Mouse (Mus musculus) Patski (cell line): Measurements from ENCODE around the gene Slit1. TPM values are rescaled to one million over a fixed set of nuclear protein-coding genes. Genes with fewer than 3 reads are reported as not detected.

Experiments used
- ATAC-seq: fragments of 100-300 bp; one replicate; pipeline ENCODE4 v1.8.0; 2021
- CTCF ChIA-PET: fragments of 350-600 bp; sonication (Branson Sonifier 250); formaldehyde crosslinking; loops from one replicate; lab custom pipeline; 2022; ENCODE audit warnings: inconsistent platforms; lab: Charles Lee
- POLR2A ChIA-PET: fragments of 350-600 bp; sonication (Branson Sonifier 250); formaldehyde crosslinking; loops from one replicate; lab custom pipeline; 2022; ENCODE audit warnings: antibody characterized with exemption, inconsistent platforms; lab: Charles Lee
- DNase-seq: peaks from one replicate; pipeline ENCODE4 v3.0.0-alpha.2; 2011; ENCODE audit warnings: low read depth, low spot score
- H3K27me3 ChIP-seq: fragments of 371-371 bp; one replicate; pipeline ENCODE4 v1.5.1; 2021
- CTCF ChIP-seq: fragments of 100-300 bp; IDR thresholded peaks from one replicate; pipeline ENCODE4 v1.5.1; 2021
- in situ Hi-C: fragments of 300-500 bp; cut with MboI; formaldehyde crosslinking; loops from 3 replicates; pipeline ENCODE4 v1.11.1; 2018; ENCODE audit warnings: low pct_unique_long_range_greater_than_20kb, mixed read lengths
- polyA plus RNA-seq: library from polyadenylated mRNA; unstranded; gene quantifications from one replicate; pipeline ENCODE4 v1.2.3, GENCODE M21; 2021

The Slit1 gene
- polyA plus RNA-seq, 1 experiment from 2014 or later: 0.08 TPM

DNA sequence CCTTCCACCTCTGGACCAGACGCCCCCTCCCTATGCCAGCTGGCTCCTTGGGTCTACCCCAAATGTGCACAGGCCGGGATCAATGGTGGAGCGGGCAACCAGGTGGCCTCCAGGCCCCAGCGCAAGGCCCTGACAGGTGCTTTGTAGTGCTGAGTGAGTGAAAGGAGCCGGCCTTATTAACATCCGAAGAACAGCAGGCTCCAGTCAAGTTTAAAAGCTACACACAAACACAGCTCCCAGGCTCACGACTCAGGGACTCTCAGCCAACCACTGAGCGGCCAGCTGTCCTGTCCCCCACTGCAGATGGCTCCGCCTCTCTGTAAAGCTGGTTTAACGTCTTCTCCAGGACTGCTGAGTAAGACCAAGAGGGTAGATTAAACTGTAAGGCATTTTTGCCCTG lies 8.8 kb downstream of the Slit1 start:
- ChIA-PET POLR2A (no interaction called here), CTCF (interaction anchor here (0.6 to 1.3 kb wide), 2 partner anchors 9 to 11 kb away, joined by 3 read pairs; partner anchors contain the start of gene Slit1)
- DNase-seq (no peak), ATAC-seq (peak; percentile 57)
- no peak for TF ChIP-seq CTCF
- in situ Hi-C loops: no loop called here
- H3K27me3 ChIP-seq: peaks cover 55% of the 10 kb centered on the region

GRCm38 (mm10) chr19:41725491-41725890 lies 18.0 kb downstream of the Slit1 start:
- CTCF ChIA-PET: no interaction called here
- no peak for ATAC-seq
- in situ Hi-C loops: no loop called here

GRCm38 (mm10) chr19:41724831-41725470 lies 18.5 kb downstream of the Slit1 start:
- no peak for ATAC-seq
- ChIA-PET CTCF (no interaction called here), POLR2A (interaction anchor here (0.6 kb wide), 1 partner anchor 27 kb away, joined by 4 read pairs; no protein-coding TSS in a partner anchor)
- TF ChIP-seq CTCF: no peak
- in situ Hi-C loops: no loop called here
- no peak for DNase-seq
- H3K27me3 ChIP-seq: peaks cover 18% of the 10 kb centered on the region

More at GRCm38 (mm10) chr19:41725491-41725890, 18.0 kb downstream of the Slit1 start:
- POLR2A ChIA-PET: no interaction called here
- H3K27me3 ChIP-seq: peaks cover 18% of the 10 kb centered on the region
- no peak for DNase-seq
- no peak for TF ChIP-seq CTCF

- DNase-seq (no peak), ATAC-seq (no peak)
- TF ChIP-seq CTCF: no peak
- POLR2A ChIA-PET: no interaction called here
- peaks cover 18% of the 10 kb centered on the region for H3K27me3 ChIP-seq
- in situ Hi-C loops: no loop called here
- CTCF ChIA-PET: no interaction called here
Observed at GRCm38 (mm10) chr19:41723337-41723736, 20.1 kb downstream of the Slit1 start.

DNA sequence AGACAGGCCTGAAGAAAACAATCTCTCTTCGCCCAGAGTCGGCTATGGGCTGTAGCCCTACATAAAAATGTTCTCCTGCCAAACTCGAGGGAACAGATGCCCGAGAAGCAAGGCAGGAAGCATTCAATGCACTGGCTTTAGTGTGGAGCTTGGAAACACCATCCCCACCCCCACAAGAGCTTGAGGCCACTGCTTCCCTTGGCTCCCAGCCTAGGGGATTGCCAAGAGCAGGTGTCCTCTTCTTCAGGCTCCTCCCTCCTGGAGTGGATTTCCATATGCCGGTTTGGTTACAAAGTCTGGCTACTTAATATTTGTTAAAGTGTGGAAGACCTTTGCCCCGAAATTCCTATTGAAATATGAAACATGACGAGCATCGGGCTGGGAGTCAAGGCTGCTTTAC lies 24.0 kb downstream of the Slit1 start:
- ATAC-seq (no peak), DNase-seq (no peak)
- TF ChIP-seq CTCF: no peak
- ChIA-PET POLR2A (no interaction called here), CTCF (no interaction called here)
- in situ Hi-C loops: no loop called here
- peaks cover 38% of the 10 kb centered on the region for H3K27me3 ChIP-seq

GRCm38 (mm10) chr19:41716233-41717218 lies 26.9 kb downstream of the Slit1 start:
- in situ Hi-C loops: no loop called here
- no peak for DNase-seq

GRCm38 (mm10) chr19:41714431-41714917 lies 29.0 kb downstream of the Slit1 start:
- POLR2A ChIA-PET: no interaction called here
- no peak for TF ChIP-seq CTCF
- DNase-seq: no peak
- peaks cover 45% of the 10 kb centered on the region for H3K27me3 ChIP-seq
- no peak for ATAC-seq
- CTCF ChIA-PET: no interaction called here
- in situ Hi-C loops: no loop called here

More at GRCm38 (mm10) chr19:41716233-41717218, 26.9 kb downstream of the Slit1 start:
- H3K27me3 ChIP-seq: peaks cover 41% of the 10 kb centered on the region
- no peak for ATAC-seq
- no peak for TF ChIP-seq CTCF
- CTCF ChIA-PET: no interaction called here
- POLR2A ChIA-PET: no interaction called here

DNA sequence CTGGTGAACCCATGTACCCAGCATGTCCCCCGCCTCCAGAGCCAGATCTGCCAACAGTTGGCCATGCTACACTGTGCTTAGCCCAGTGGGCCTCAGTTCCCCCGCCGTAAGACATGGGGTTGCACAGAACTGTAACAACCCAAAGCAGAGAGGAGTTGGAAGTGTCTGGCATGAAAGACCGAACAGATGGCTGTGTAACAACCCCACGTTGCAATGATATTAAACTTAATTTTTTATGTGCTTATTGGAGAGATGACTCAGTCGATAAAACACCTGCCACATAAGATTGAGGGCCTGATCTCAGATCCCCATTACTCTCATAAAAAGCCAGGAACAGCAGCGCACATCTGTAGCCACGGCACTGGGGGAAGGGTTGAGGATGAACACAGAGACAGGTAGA lies 30.6 kb downstream of the Slit1 start:
- CTCF ChIA-PET: no interaction called here
- peaks cover 49% of the 10 kb centered on the region for H3K27me3 ChIP-seq
- POLR2A ChIA-PET: no interaction called here
- in situ Hi-C loops: no loop called here
- DNase-seq: no peak
- no peak for ATAC-seq
- no peak for TF ChIP-seq CTCF

GRCm38 (mm10) chr19:41711665-41712064 lies 31.8 kb downstream of the Slit1 start:
- DNase-seq: no peak
- in situ Hi-C loops: no loop called here
- ChIA-PET CTCF (interaction anchor here (0.8 to 1.1 kb wide), 2 partner anchors 10 to 52 kb away, joined by 3 read pairs; no protein-coding TSS in a partner anchor), POLR2A (no interaction called here)
- peaks cover 53% of the 10 kb centered on the region for H3K27me3 ChIP-seq
- ATAC-seq: no peak
- no peak for TF ChIP-seq CTCF

GRCm38 (mm10) chr19:41709497-41710165 lies 33.8 kb downstream of the Slit1 start:
- ATAC-seq (no peak), DNase-seq (no peak)
- peaks cover 45% of the 10 kb centered on the region for H3K27me3 ChIP-seq
- POLR2A ChIA-PET: no interaction called here
- no peak for TF ChIP-seq CTCF
- CTCF ChIA-PET: no interaction called here
- in situ Hi-C loops: no loop called here
